Mouse (Mus musculus) ES-Bruce4 (cell line): ENCODE data around the gene Timm23. TPM values are rescaled to one million over a fixed set of nuclear protein-coding genes. Genes with fewer than 3 reads are reported as not detected.
A peak's percentile ranks its signal among the peaks of the same experiment; 100 is the strongest.

ENCODE experiments used
- H3K27ac ChIP-seq: 2 replicates; pipeline ENCODE4 v1.5.1; 2012; ENCODE audit warnings: low read length, inconsistent platforms; ENCODE audit not compliant: insufficient read depth
- H3K27me3 ChIP-seq: 2 replicates; pipeline ENCODE4 v1.6.1; 2012; ENCODE audit warnings: mild to moderate bottlenecking, low read length, inconsistent platforms; ENCODE audit not compliant: control insufficient read depth, poor library complexity, insufficient read depth, severe bottlenecking
- H3K36me3 ChIP-seq: 2 replicates; pipeline ENCODE4 v1.6.1; 2012; ENCODE audit warnings: inconsistent platforms, mild to moderate bottlenecking, low read length, moderate library complexity; ENCODE audit not compliant: control insufficient read depth, poor library complexity, insufficient read depth, severe bottlenecking
- H3K4me1 ChIP-seq: one replicate; pipeline ENCODE4 v1.8.1; 2011; ENCODE audit warnings: low read length; ENCODE audit not compliant: control insufficient read depth, insufficient read depth
- H3K4me3 ChIP-seq: 2 replicates; pipeline ENCODE4 v1.5.1; 2011; ENCODE audit warnings: low read depth, mild to moderate bottlenecking, low read length
- H3K9ac ChIP-seq: 2 replicates; pipeline ENCODE4 v1.6.1; 2012; ENCODE audit warnings: low read depth, mild to moderate bottlenecking, inconsistent platforms; ENCODE audit not compliant: poor library complexity, severe bottlenecking
- H3K9me3 ChIP-seq: replicated peaks from 2 replicates; pipeline ENCODE4 v1.6.1; 2012; ENCODE audit warnings: mild to moderate bottlenecking, low read length, inconsistent platforms; ENCODE audit not compliant: control insufficient read depth, poor library complexity, insufficient read depth, severe bottlenecking
- CTCF ChIP-seq: IDR thresholded peaks from one replicate; pipeline ENCODE4 v1.8.1; 2011; ENCODE audit warnings: low read depth, low read length
- EP300 ChIP-seq: IDR thresholded peaks from 2 replicates; pipeline ENCODE4 v1.6.1; 2011; ENCODE audit warnings: low read depth, low read length; ENCODE audit not compliant: insufficient read depth
- POLR2A ChIP-seq: IDR thresholded peaks from one replicate; pipeline ENCODE4 v1.8.1; 2011; ENCODE audit warnings: low read length; ENCODE audit not compliant: insufficient read depth
- polyA plus RNA-seq: library from polyadenylated mRNA; stranded (reverse); fragments of >200 nt; gene quantifications from 2 replicates; pipeline ENCODE4 v1.2.4, GENCODE M21; 2011; ENCODE audit warnings: low read depth; ENCODE audit not compliant: missing spikeins, insufficient read depth, insufficient read length

The Timm23 gene
- polyA plus RNA-seq, 1 experiment: 170 TPM

GRCm38 (mm10) chr14:32167326-32167725, 34.4 kb downstream of the Timm23 start:
- H3K9me3 ChIP-seq: no peaks in the 10 kb centered on the region
- TF ChIP-seq EP300: no peak
- no peaks in the 10 kb centered on the region for H3K27me3 ChIP-seq
- H3K4me3 ChIP-seq: no peak overlapping the region
- H3K27ac ChIP-seq: no peak overlapping the region
- H3K4me1 ChIP-seq: no peaks in the 10 kb centered on the region
- H3K36me3 ChIP-seq: peaks cover 10% of the 10 kb centered on the region
- no peak overlapping the region for H3K9ac ChIP-seq

GRCm38 (mm10) chr14:32166840-32167239, 34.9 kb downstream of the Timm23 start:
- Histone ChIP-seq H3K27me3 (no peaks in the 10 kb centered on the region), H3K4me3 (no peak overlapping the region), H3K9me3 (no peaks in the 10 kb centered on the region), H3K36me3 (peaks cover 9% of the 10 kb centered on the region), H3K9ac (0 out of 2 replicates have a peak overlapping the region, but pooled peaks have one; percentile 48), H3K4me1 (no peaks in the 10 kb centered on the region), H3K27ac (no peak overlapping the region)
- TF ChIP-seq EP300 (no peak), CTCF (no peak), POLR2A (no peak)

- Histone ChIP-seq H3K9me3 (no peaks in the 10 kb centered on the region), H3K4me3 (no peak overlapping the region), H3K9ac (peak overlapping the region; percentile 48), H3K27ac (no peak overlapping the region), H3K4me1 (no peaks in the 10 kb centered on the region), H3K36me3 (peaks cover 4% of the 10 kb centered on the region), H3K27me3 (no peaks in the 10 kb centered on the region)
- no peak for TF ChIP-seq POLR2A
- no peak for TF ChIP-seq CTCF
- no peak for TF ChIP-seq EP300
These were observed 35.6 kb downstream of the Timm23 start for GRCm38 (mm10) chr14:32166062-32166441.

GRCm38 (mm10) chr14:32165278-32166061, 36.2 kb downstream of the Timm23 start:
- peak overlapping the region; percentile 71 for H3K9ac ChIP-seq
- peak overlapping the region; percentile 89 for H3K27ac ChIP-seq
- H3K27me3 ChIP-seq: no peaks in the 10 kb centered on the region
- H3K36me3 ChIP-seq: no peaks in the 10 kb centered on the region
- H3K9me3 ChIP-seq: no peaks in the 10 kb centered on the region
- no peaks in the 10 kb centered on the region for H3K4me1 ChIP-seq
- peak overlapping the region; percentile 38 for H3K4me3 ChIP-seq
- TF ChIP-seq POLR2A (peak; percentile 80), EP300 (no peak)

- no peaks in the 10 kb centered on the region for H3K9me3 ChIP-seq
- TF ChIP-seq EP300: no peak
- TF ChIP-seq CTCF: no peak
- TF ChIP-seq POLR2A: no peak
- no peaks in the 10 kb centered on the region for H3K4me1 ChIP-seq
- H3K27me3 ChIP-seq: no peaks in the 10 kb centered on the region
- no peak overlapping the region for H3K4me3 ChIP-seq
- peak overlapping the region; percentile 83 for H3K27ac ChIP-seq
- H3K9ac ChIP-seq: peak overlapping the region; percentile 71
- H3K36me3 ChIP-seq: no peaks in the 10 kb centered on the region
These were observed 37.3 kb downstream of the Timm23 start for GRCm38 (mm10) chr14:32164173-32165051.

GRCm38 (mm10) chr14:32163203-32163888, 38.4 kb downstream of the Timm23 start:
- no peak overlapping the region for H3K9ac ChIP-seq
- no peaks in the 10 kb centered on the region for H3K36me3 ChIP-seq
- no peaks in the 10 kb centered on the region for H3K4me1 ChIP-seq
- no peak for TF ChIP-seq CTCF
- no peak for TF ChIP-seq EP300
- no peak for TF ChIP-seq POLR2A
- H3K4me3 ChIP-seq: no peak overlapping the region
- H3K27ac ChIP-seq: peak overlapping the region; percentile 46
- H3K27me3 ChIP-seq: no peaks in the 10 kb centered on the region
- no peaks in the 10 kb centered on the region for H3K9me3 ChIP-seq
